Comparison of ENCODE assay signal across 9 mouse cellular contexts in the genomic region with DNA sequence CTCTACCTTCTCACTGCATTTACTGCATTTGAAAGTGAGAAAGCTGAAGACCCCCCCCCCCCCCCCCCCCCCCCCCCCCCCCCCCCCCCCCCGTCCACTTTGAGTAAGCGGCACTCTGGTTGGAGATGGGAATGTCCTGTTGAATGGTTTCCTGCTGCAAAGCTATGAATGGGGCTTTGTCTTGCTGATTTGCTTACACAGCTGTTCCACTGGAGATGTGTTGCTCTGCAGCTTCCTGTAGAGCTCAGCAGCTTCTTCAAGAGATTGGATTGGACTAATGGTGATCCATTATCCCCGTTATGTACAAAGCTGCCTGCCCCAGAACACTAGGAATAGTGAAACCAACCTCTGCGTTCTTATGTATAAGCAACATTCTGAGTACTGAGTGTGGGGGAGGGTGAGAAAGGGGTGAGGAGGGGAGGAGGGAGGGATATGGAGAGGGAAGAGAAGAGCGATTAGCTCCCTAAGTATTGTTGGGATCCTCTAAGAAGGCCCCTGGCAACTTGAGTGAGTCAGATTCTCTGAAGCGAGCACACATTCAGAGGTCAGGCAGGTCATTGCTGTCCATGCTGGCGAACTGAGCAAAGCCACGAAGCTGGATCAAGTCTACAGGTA. TPM values are rescaled to one million over a fixed set of nuclear protein-coding genes. Genes with fewer than 3 reads are reported as not detected.
DNase-seq lines count a peak whose midpoint lies in the region; ATAC-seq and TF ChIP-seq lines count a peak whose summit lies in the region.
"Had no signal": no experiment of that assay in that cellular context is flagged by ENCODE, and none has a peak within 500 bp of the region (broad histone marks: within the 10 kb centered on the region; RNA-seq: fewer than 3 reads in every experiment).

No protein-coding gene starts in this region.

- ATAC-seq in frontal cortex, adult (ENCODE audit: low TSS enrichment): 0 out of 2 replicates have a peak, but pooled peaks have one; percentile 7
- ATAC-seq in embryonic facial prominence, embryonic 12.5 days (ENCODE audit: insufficient number of reproducible peaks, insufficient read depth, low FRiP score, low TSS enrichment): peak; percentile 95
- peak; percentile 86 for ATAC-seq in hindbrain, embryonic 16.5 days

- H3ac ChIP-seq in myocyte (ENCODE audit: control insufficient read depth, insufficient read length): no peak overlapping the region

- H3K27me3 ChIP-seq in embryonic facial prominence, embryonic 12.5 days: no peaks in the 10 kb centered on the region
- H3K27me3 ChIP-seq in hindbrain, embryonic 16.5 days (replicated peaks; ENCODE audit: control insufficient read depth, insufficient read depth, low read length): no peaks in the 10 kb centered on the region
- H3K27me3 ChIP-seq in myocyte (ENCODE audit: control insufficient read depth, insufficient read depth, insufficient read length): no peaks in the 10 kb centered on the region

- no peak for DNase-seq in frontal cortex, postnatal 10 days (ENCODE audit: low spot score in 2 of 2)
- no peak for DNase-seq in cerebellum, adult 8-10 months
- DNase-seq in layer of hippocampus, postnatal 25 days (ENCODE audit: extremely low spot score in 1 of 2, low spot score in 1 of 2): no peak
- no peak for DNase-seq in B cell, adult 2 months

- H3K9me3 ChIP-seq in embryonic facial prominence, embryonic 12.5 days: no peaks in the 10 kb centered on the region
- no peaks in the 10 kb centered on the region for H3K9me3 ChIP-seq in hindbrain, embryonic 16.5 days (ENCODE audit: control insufficient read depth, low read length)

- no peak overlapping the region for H3K4me3 ChIP-seq in embryonic facial prominence, embryonic 12.5 days
- no peak overlapping the region for H3K4me3 ChIP-seq in hindbrain, embryonic 16.5 days (ENCODE audit: low read length)
- no peak overlapping the region for H3K4me3 ChIP-seq in myocyte

- no peaks in the 10 kb centered on the region for H3K36me3 ChIP-seq in embryonic facial prominence, embryonic 12.5 days
- H3K36me3 ChIP-seq in hindbrain, embryonic 16.5 days (ENCODE audit: control insufficient read depth, insufficient read depth, low read length): no peaks in the 10 kb centered on the region
- no peaks in the 10 kb centered on the region for H3K36me3 ChIP-seq in myocyte (ENCODE audit: control insufficient read depth, insufficient read depth)

- 13% methylated on average over 6 of the region's 8 CpGs for WGBS in embryonic facial prominence, embryonic 12.5 days
- 14% methylated on average over 6 of the region's 8 CpGs for WGBS in hindbrain, embryonic 16.5 days

- no peak overlapping the region for H3K9ac ChIP-seq in embryonic facial prominence, embryonic 12.5 days
- no peak overlapping the region for H3K9ac ChIP-seq in hindbrain, embryonic 16.5 days (ENCODE audit: low read depth, low read length)

- 0 out of 2 replicates have a peak overlapping the region, but pooled peaks have one; percentile 21 for H3K4me2 ChIP-seq in embryonic facial prominence, embryonic 12.5 days (replicated peaks)
- H3K4me2 ChIP-seq in hindbrain, embryonic 16.5 days (ENCODE audit: low read length): no peak overlapping the region
- H3K4me2 ChIP-seq in myocyte (ENCODE audit: low read depth): peak overlapping the region; percentile 39

- no peak for TF ChIP-seq POLR2A in myocyte (IDR thresholded peaks at IDR 0.05; ENCODE audit: insufficient read length, low read depth)

- peak overlapping the region; percentile 83 for H3K27ac ChIP-seq in embryonic facial prominence, embryonic 12.5 days
- H3K27ac ChIP-seq in hindbrain, embryonic 16.5 days (ENCODE audit: low read depth, low read length): no peak overlapping the region

- H3K4me1 ChIP-seq in embryonic facial prominence, embryonic 12.5 days: peaks cover 5% of the 10 kb centered on the region
- H3K4me1 ChIP-seq in hindbrain, embryonic 16.5 days (ENCODE audit: control insufficient read depth, insufficient read depth, low read depth, low read length): no peaks in the 10 kb centered on the region; the same call in 1 of the 2 replicates

- H3K79me2 ChIP-seq in myocyte (ENCODE audit: control insufficient read depth, insufficient read depth): no peaks in the 10 kb centered on the region

TF ChIP-seq in myocyte, 11 proteins besides CTCF, POLR2A, EP300 and RAD21:
- TF ChIP-seq MYOD1 (IDR thresholded peaks at IDR 0.05; ENCODE audit: control insufficient read depth in 1 of 3, insufficient read length in 2 of 3, low read depth in 2 of 3) (peak in 2 of 3 experiments; percentile 52 to 59), MAX (IDR thresholded peaks at IDR 0.05; ENCODE audit: low read depth) (no peak), CEBPB (IDR thresholded peaks at IDR 0.05; ENCODE audit: insufficient read depth, poor library complexity, severe bottlenecking) (no peak), POLR2AphosphoS2 (IDR thresholded peaks at IDR 0.05; ENCODE audit: insufficient read length, low read depth) (no peak), E2F4 (IDR thresholded peaks at IDR 0.05; ENCODE audit: insufficient read depth) (no peak)

RNA-seq across cellular contexts. Expression of a gene that starts 5.0 kb away (rescaled TPM):
- not detected in 2 replicates for polyA plus RNA-seq in embryonic facial prominence, embryonic 12.5 days (2016; fragmentation: Nextera tagmentation; extraction: Ambion mirVana)
- 0.44 TPM in 1 of 2 replicates, not detected in the other for polyA plus RNA-seq in hindbrain, embryonic 16.5 days (2015; fragmentation: Nextera tagmentation; extraction: Ambion mirVana)
- polyA plus RNA-seq in myocyte (2012; fragmentation: generic; extraction: Trizol): not detected
- under 1 TPM in 1 of 2 experiments, not detected in 1; 0.76 TPM for total RNA-seq in layer of hippocampus, postnatal 25 days (2021)
- total RNA-seq: common myeloid progenitor, adult 5-6 weeks had no signal

RNA-seq across cellular contexts. Expression of a gene that starts 26.3 kb away (rescaled TPM):
- polyA plus RNA-seq in embryonic facial prominence, embryonic 12.5 days (2016; fragmentation: Nextera tagmentation; extraction: Ambion mirVana): 69.0 and 76.0 TPM in 2 replicates
- polyA plus RNA-seq in hindbrain, embryonic 16.5 days (2015; fragmentation: Nextera tagmentation; extraction: Ambion mirVana): 68.4 and 71.7 TPM in 2 replicates
- polyA plus RNA-seq in myocyte (2012; fragmentation: generic; extraction: Trizol): 77.8 TPM
- total RNA-seq in layer of hippocampus, postnatal 25 days (2021): 10 to 100 TPM; 74.8 to 77.0 TPM

RNA-seq across cellular contexts. Expression of a gene that starts 41.2 kb away (rescaled TPM):
- 50.1 and 50.9 TPM in 2 replicates for polyA plus RNA-seq in embryonic facial prominence, embryonic 12.5 days (2016; fragmentation: Nextera tagmentation; extraction: Ambion mirVana)
- 481 and 585 TPM in 2 replicates for polyA plus RNA-seq in hindbrain, embryonic 16.5 days (2015; fragmentation: Nextera tagmentation; extraction: Ambion mirVana)
- polyA plus RNA-seq in myocyte (2012; fragmentation: generic; extraction: Trizol): 0.02 TPM
- total RNA-seq in layer of hippocampus, postnatal 25 days (2021): 1,000 to 10,000 TPM; 1,421 to 1,512 TPM
- total RNA-seq: common myeloid progenitor, adult 5-6 weeks had no signal

RNA-seq across cellular contexts. Expression of a gene that starts 50.7 kb away (rescaled TPM):
- 2.2 and 3.7 TPM in 2 replicates for polyA plus RNA-seq in embryonic facial prominence, embryonic 12.5 days (2016; fragmentation: Nextera tagmentation; extraction: Ambion mirVana)
- polyA plus RNA-seq in hindbrain, embryonic 16.5 days (2015; fragmentation: Nextera tagmentation; extraction: Ambion mirVana): 2.9 and 3.1 TPM in 2 replicates
- polyA plus RNA-seq in myocyte (2012; fragmentation: generic; extraction: Trizol): 6.5 TPM
- 10 to 100 TPM; 50.2 to 56.0 TPM for total RNA-seq in layer of hippocampus, postnatal 25 days (2021)

Comparison
In these comparisons a context has a peak if more than half of its experiments do, and no peak if none do; other contexts are left out.
1. ATAC-seq: peak in every context shown above with its lines; median percentile 95 in embryonic facial prominence, embryonic 12.5 days; 86 in hindbrain, embryonic 16.5 days; 7 in frontal cortex, adult.
2. RNA of a gene that starts 41.2 kb away (polyA plus RNA-seq): 481 to 585 TPM in hindbrain, embryonic 16.5 days and 50.1 to 50.9 TPM in embryonic facial prominence, embryonic 12.5 days; 0.02 TPM in myocyte (single experiment); every median in the first group is over 10 times any median in the second.